Mouse (Mus musculus): Measurements from ENCODE around the gene Tcf21.

Tcf21 gene

GRCm38 (mm10) chr10:22815461-22816236 is 4.3 kb downstream of the Tcf21 start:
- DNase-seq = no peak

DNA sequence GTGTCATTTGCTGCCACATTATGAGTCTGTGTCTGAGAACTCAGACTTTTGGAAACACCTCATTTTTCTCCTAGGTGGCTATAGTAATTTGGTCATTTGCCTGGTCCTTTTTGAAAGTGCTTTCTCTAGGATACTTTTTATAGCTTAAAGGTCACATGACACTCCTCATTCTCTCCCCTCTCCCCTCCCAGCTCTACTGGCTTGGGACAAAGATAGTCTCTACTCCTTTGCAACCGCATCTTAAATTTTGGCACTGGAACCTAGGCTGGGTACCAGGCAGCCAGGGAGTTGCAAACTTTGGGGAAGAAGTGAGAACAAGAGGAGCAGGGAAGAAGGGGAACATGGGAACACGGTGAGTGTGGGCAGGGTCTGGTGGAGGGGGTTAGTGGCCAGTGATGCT is 5.2 kb downstream of the Tcf21 start:
- no peak for DNase-seq

GRCm38 (mm10) chr10:22814294-22814693 is 5.7 kb downstream of the Tcf21 start:
- DNase-seq = no peak

GRCm38 (mm10) chr10:22813317-22813960 is 6.5 kb downstream of the Tcf21 start:
- no peak for DNase-seq

- DNase-seq = no peak
Observed at GRCm38 (mm10) chr10:22811921-22812320, 8.1 kb downstream of the Tcf21 start.

GRCm38 (mm10) chr10:22782684-22783083 is 37.3 kb downstream of the Tcf21 start:
- no peak for DNase-seq

- DNase-seq = no peak
Observed at GRCm38 (mm10) chr10:22781466-22781865, 38.5 kb downstream of the Tcf21 start.

DNA sequence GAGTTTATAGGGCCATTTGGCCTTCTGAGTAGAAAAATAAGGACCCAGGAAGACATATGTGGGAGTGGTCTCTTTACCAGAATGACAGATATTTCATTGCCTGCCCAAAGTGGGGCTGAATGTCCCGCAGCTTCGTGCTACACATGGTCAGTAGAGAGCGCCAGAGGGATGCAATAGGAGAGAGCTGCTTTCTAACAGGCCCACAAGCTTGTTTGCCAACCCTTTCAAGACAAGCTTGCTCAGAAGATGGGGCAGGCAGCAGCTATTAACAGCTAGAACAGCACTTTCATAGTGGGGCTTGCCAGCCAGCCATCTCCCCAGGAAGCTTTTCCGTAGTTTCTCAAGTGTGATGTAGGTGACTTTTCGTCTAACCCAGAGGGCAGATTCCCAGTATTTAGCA is 42.0 kb downstream of the Tcf21 start:
- no peak for DNase-seq

- no peak for DNase-seq
Observed at GRCm38 (mm10) chr10:22776007-22776698, 43.8 kb downstream of the Tcf21 start.

DNA sequence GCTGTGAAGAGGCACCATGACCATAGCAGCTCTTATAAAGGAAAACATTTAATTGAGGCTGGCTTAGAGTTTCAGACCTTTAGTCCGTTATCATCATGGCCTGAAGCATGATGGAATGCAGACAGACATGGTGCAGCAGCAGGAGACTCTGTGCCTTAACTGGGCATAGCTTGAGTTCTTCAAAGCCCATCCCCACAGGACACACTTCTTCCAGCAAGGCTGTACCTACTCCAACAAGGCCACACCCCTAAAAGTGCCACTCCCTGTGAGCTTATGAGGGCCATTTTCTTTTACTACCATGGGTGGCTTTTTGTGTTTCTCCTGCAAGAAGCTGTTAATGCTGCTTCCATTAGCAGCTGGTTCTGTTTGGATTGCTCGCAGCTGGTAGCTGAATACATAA is 44.5 kb downstream of the Tcf21 start:
- no peak for DNase-seq

GRCm38 (mm10) chr10:22774626-22775025 is 45.3 kb downstream of the Tcf21 start:
- no peak for DNase-seq

Measured in thymus, adult 18-20 months (tissue).